Mouse (Mus musculus) kidney, postnatal 0 days (tissue): ENCODE data around the gene Tmem33. TPM values are rescaled to one million over a fixed set of nuclear protein-coding genes. Genes with fewer than 3 reads are reported as not detected.

Source experiments
- ATAC-seq: fragments of 200-750 bp; cut with Nextera tagmentation; replicated peaks from 2 replicates; pipeline ENCODE4 v1.8.0; 2017; ENCODE audit warnings: low read depth, moderate number of reproducible peaks, moderate TSS enrichment, moderate library complexity; ENCODE audit not compliant: low FRiP score
- DNase-seq: peaks from one replicate; pipeline ENCODE4 v3.0.0-alpha.2; 2016; ENCODE audit warnings: low spot score
- H3K27ac ChIP-seq: fragments of 300-500 bp; sonication (generic); 2 replicates; pipeline ENCODE4 v1.5.1; 2014; ENCODE audit warnings: mild to moderate bottlenecking
- H3K27me3 ChIP-seq: fragments of 300-500 bp; sonication (generic); 2 replicates; pipeline ENCODE4 v1.6.1; 2014; ENCODE audit warnings: low read length, mixed read lengths; ENCODE audit not compliant: insufficient read depth
- H3K36me3 ChIP-seq: fragments of 300-500 bp; sonication (generic); 2 replicates; pipeline ENCODE4 v1.6.1; 2014; ENCODE audit warnings: low read length, mixed read lengths; ENCODE audit not compliant: insufficient read depth
- H3K4me1 ChIP-seq: fragments of 300-500 bp; sonication (generic); replicated peaks from 2 replicates; pipeline ENCODE4 v1.6.1; 2014; ENCODE audit warnings: antibody characterized with exemption, low read length, mixed read lengths; ENCODE audit not compliant: insufficient read depth
- H3K4me2 ChIP-seq: fragments of 300-500 bp; sonication (generic); 2 replicates; pipeline ENCODE4 v1.6.1; 2014; ENCODE audit warnings: mild to moderate bottlenecking, low read length, moderate library complexity, mixed read lengths
- H3K4me3 ChIP-seq: fragments of 300-500 bp; sonication (generic); replicated peaks from 2 replicates; pipeline ENCODE4 v1.5.1; 2014; ENCODE audit warnings: low read depth, low read length
- H3K9ac ChIP-seq: fragments of 300-500 bp; sonication (generic); 2 replicates; pipeline ENCODE4 v1.6.1; 2014; ENCODE audit warnings: low read depth, low read length
- H3K9me3 ChIP-seq: fragments of 300-500 bp; sonication (generic); replicated peaks from 2 replicates; pipeline ENCODE4 v1.6.1; 2016; ENCODE audit warnings: low read length, inconsistent platforms, mixed read lengths
- CTCF ChIP-seq: IDR thresholded peaks from 2 replicates; pipeline ENCODE4 v1.5.1; 2016; ENCODE audit warnings: antibody characterized with exemption, low read depth, mild to moderate bottlenecking, moderate library complexity
- WGBS: fragments of 180-500 bp; shearing (Covaris S2); extraction: QIAGEN DNeasy Blood & Tissue Kit; methylation state at CpG from one replicate; pipeline ENCODE4 v1.1.7; 2014; 5-methylcytosine and 5-hydroxymethylcytosine counted together
- polyA plus RNA-seq: library from polyadenylated mRNA; unstranded; fragments of >200 nt; fragmentation: Nextera tagmentation; extraction: Ambion mirVana; gene quantifications from 2 replicates; pipeline ENCODE4 v1.2.1, GENCODE M21; 2015

The Tmem33 gene
- polyA plus RNA-seq, 1 experiment from 2014 or later, result 121 TPM

DNA sequence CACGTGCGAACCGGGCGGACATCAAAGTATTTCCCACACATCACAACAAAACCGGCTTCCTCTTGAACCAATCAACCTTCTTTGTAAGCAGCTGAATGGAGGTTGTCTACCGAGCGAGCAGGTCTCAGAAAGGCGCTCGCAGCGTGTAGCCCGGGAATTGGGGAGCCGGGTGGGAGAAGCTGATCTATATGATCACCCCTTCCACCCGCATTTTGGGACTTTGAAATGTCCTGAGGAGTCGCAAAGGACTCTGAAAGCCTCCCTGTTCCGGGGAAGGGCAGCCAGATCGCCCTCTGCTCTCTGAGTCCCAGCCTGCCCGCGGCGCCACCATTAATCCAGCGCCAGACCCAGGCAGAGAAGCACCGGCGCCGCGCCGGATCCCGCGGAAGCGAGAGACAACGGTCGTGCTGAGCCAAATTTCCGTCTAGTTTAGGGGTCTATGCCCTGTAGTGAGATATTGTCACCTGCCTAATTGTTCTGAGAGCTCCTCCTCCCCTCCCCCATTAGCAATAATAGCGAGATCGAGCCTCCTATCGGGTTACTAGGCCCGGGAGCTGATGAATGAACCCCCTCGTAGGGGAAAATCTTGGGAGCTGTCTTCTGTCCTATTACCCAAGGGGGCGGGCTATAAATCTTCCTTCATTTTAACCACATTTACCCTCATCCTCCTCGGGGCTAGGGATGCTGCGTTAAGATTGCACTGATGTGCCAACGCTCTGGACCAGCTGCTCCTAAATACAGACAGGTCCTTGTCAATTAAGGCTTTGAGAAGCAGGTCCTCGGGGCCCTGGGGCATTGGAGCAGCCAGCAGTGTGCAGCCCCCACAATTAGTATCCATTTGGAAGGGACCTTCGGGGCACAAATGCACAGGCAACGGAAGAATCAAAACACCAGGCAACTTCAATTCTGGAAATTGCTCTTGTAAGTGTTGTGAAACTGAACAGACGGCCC, 37.6 kb upstream of the Tmem33 start:
- Histone ChIP-seq H3K27ac (no peak overlapping the region), H3K36me3 (no peaks in the 10 kb centered on the region), H3K4me1 (peaks cover 4% of the 10 kb centered on the region; the same call in 1 of the 2 replicates), H3K9me3 (peaks cover 12% of the 10 kb centered on the region), H3K9ac (no peak overlapping the region), H3K27me3 (peaks cover 96% of the 10 kb centered on the region), H3K4me2 (peak overlapping the region; percentile 41), H3K4me3 (peak overlapping the region; percentile 28)
- ATAC-seq (no peak), DNase-seq (no peak)
- WGBS, result 2% methylated on average over 44 of the region's 44 CpGs
- no peak for TF ChIP-seq CTCF

GRCm38 (mm10) chr5:67223391-67224121, 36.8 kb upstream of the Tmem33 start:
- Histone ChIP-seq H3K9me3 (peaks cover 12% of the 10 kb centered on the region), H3K36me3 (no peaks in the 10 kb centered on the region), H3K4me3 (no peak overlapping the region), H3K4me2 (no peak overlapping the region), H3K27me3 (peaks cover 96% of the 10 kb centered on the region), H3K9ac (no peak overlapping the region), H3K27ac (no peak overlapping the region), H3K4me1 (peaks cover 4% of the 10 kb centered on the region; the same call in 1 of the 2 replicates)
- TF ChIP-seq CTCF, result no peak
- no peak for ATAC-seq
- WGBS, result 5% methylated on average over 15 of the region's 15 CpGs
- no peak for DNase-seq

GRCm38 (mm10) chr5:67224122-67224502, 36.3 kb upstream of the Tmem33 start:
- Histone ChIP-seq H3K27ac (no peak overlapping the region), H3K9me3 (peaks cover 12% of the 10 kb centered on the region), H3K4me2 (no peak overlapping the region), H3K27me3 (peaks cover 96% of the 10 kb centered on the region), H3K4me3 (no peak overlapping the region), H3K36me3 (no peaks in the 10 kb centered on the region), H3K4me1 (peaks cover 4% of the 10 kb centered on the region; the same call in 1 of the 2 replicates), H3K9ac (no peak overlapping the region)
- no peak for TF ChIP-seq CTCF
- 8% methylated on average over 6 of the region's 6 CpGs for WGBS
- DNase-seq (no peak), ATAC-seq (no peak)

- H3K4me3 ChIP-seq, result no peak overlapping the region
- 45% methylated on average over 7 of the region's 7 CpGs for whole genome bisulfite sequencing
These were observed 34.6 kb upstream of the Tmem33 start for GRCm38 (mm10) chr5:67225758-67226157.

GRCm38 (mm10) chr5:67227261-67227660, 33.1 kb upstream of the Tmem33 start:
- no peak overlapping the region for H3K27ac ChIP-seq
- no peak overlapping the region for H3K4me3 ChIP-seq
- peaks cover 11% of the 10 kb centered on the region; the same call in 1 of the 2 replicates for H3K4me1 ChIP-seq
- no peak overlapping the region for H3K9ac ChIP-seq
- no peak overlapping the region for H3K4me2 ChIP-seq
- no peak for TF ChIP-seq CTCF
- ATAC-seq (no peak), DNase-seq (no peak)
- H3K36me3 ChIP-seq, result no peaks in the 10 kb centered on the region
- peaks cover 12% of the 10 kb centered on the region for H3K9me3 ChIP-seq
- peaks cover 86% of the 10 kb centered on the region for H3K27me3 ChIP-seq
- WGBS, result 3% methylated on average over 11 of the region's 11 CpGs

More at GRCm38 (mm10) chr5:67225758-67226157, 34.6 kb upstream of the Tmem33 start:
- Histone ChIP-seq H3K27me3 (peaks cover 87% of the 10 kb centered on the region), H3K27ac (no peak overlapping the region), H3K4me2 (no peak overlapping the region), H3K9me3 (peaks cover 12% of the 10 kb centered on the region), H3K36me3 (no peaks in the 10 kb centered on the region), H3K4me1 (peaks cover 9% of the 10 kb centered on the region; the same call in 1 of the 2 replicates), H3K9ac (no peak overlapping the region)
- ATAC-seq (no peak), DNase-seq (no peak)
- TF ChIP-seq CTCF, result no peak
